Mouse (Mus musculus): ENCODE data around the gene Ephb1. TPM values are rescaled to one million over a fixed set of nuclear protein-coding genes. Genes with fewer than 3 reads are reported as not detected.

Ephb1 gene
- polyA plus RNA-seq, 1 experiment = not detected

DNA sequence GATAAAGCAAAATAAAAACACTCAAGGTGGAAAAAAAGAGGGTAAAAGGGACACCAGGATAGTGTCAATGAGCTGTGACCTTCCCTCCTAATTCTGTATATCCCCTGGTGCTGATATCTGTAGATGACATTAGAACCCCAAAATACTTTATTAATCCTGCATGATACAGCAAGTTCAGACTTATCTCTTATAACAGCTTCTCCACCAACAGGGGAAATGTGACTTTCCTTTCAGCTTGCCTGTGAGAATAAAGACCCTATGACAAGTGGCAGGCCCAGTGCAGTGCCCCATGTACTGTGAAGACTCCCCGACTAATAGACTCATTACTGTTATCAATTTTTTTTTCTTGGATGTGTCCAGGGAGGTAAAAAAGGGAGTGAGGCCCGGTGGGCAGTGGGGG, 367.6 kb downstream of the Ephb1 start:
- Histone ChIP-seq H3K4me1 (ENCODE audit: control insufficient read depth, insufficient read depth, low read length) (0 out of 2 replicates have a peak, but pooled peaks cover 2% of the 10 kb centered on the region), H3K27ac (ENCODE audit: insufficient read depth, low read depth, low read length) (no peak overlapping the region), H3K4me3 (ENCODE audit: insufficient read depth, low read depth, low read length) (no peak overlapping the region)
- no peak for TF ChIP-seq CTCF (IDR thresholded peaks at IDR 0.05; ENCODE audit: insufficient read depth, low read depth, low read length)
- no peak for TF ChIP-seq POLR2A (IDR thresholded peaks at IDR 0.05; ENCODE audit: insufficient read depth, low read depth, low read length)
- WGBS = 95% methylated on average over 2 of the region's 2 CpGs

DNA sequence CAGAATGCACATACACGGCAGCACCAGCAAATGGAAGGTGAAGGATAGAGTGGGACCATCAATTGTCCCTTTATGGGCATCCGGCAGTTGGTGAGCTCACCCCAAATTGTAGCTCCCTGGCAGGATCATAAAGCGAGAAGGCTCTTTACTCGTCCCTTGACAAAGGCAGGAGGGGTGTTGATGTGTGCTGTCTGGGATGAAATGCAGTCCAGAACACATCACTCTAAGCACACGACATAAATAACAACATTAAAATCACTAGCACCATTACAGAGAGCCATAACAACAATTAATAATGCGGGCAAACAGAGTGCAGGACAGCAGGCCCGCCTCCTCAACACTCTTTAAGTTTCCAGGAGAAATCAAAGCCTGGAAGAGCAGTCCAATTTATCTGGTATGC, 372.1 kb downstream of the Ephb1 start:
- Histone ChIP-seq H3K27ac (ENCODE audit: insufficient read depth, low read depth, low read length) (no peak overlapping the region), H3K4me3 (ENCODE audit: insufficient read depth, low read depth, low read length) (no peak overlapping the region), H3K4me1 (ENCODE audit: control insufficient read depth, insufficient read depth, low read length) (no peaks in the 10 kb centered on the region)
- TF ChIP-seq POLR2A (IDR thresholded peaks at IDR 0.05; ENCODE audit: insufficient read depth, low read depth, low read length) = no peak
- TF ChIP-seq CTCF (IDR thresholded peaks at IDR 0.05; ENCODE audit: insufficient read depth, low read depth, low read length) = no peak
- WGBS = 90% methylated on average over 7 of the region's 7 CpGs

DNA sequence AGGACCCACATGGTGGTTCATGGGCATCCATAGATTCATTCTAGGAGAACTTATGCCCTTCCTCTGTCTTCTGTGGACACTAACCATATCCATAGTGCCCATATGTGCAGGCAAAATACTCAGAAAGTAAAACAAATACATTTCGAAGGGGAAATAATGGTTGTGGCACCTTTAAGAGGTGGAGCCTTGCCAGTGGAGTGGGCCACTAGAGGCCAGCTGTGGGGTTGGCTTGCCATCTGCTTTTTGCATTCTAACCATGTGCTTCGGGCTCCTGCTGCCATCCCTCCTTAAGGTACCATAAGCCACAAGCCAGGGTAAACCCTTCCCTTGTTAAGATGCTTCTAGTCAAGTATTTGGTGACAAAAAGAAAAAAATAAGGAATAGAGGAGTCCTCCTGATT, 373.3 kb downstream of the Ephb1 start:
- 92% methylated on average over 2 of the region's 2 CpGs for WGBS
- H3K27ac ChIP-seq (ENCODE audit: insufficient read depth, low read depth, low read length) = no peak overlapping the region
- TF ChIP-seq CTCF (IDR thresholded peaks at IDR 0.05; ENCODE audit: insufficient read depth, low read depth, low read length) = no peak
- TF ChIP-seq POLR2A (IDR thresholded peaks at IDR 0.05; ENCODE audit: insufficient read depth, low read depth, low read length) = no peak
- no peak overlapping the region for H3K4me3 ChIP-seq (ENCODE audit: insufficient read depth, low read depth, low read length)
- H3K4me1 ChIP-seq (ENCODE audit: control insufficient read depth, insufficient read depth, low read length) = no peaks in the 10 kb centered on the region

DNA sequence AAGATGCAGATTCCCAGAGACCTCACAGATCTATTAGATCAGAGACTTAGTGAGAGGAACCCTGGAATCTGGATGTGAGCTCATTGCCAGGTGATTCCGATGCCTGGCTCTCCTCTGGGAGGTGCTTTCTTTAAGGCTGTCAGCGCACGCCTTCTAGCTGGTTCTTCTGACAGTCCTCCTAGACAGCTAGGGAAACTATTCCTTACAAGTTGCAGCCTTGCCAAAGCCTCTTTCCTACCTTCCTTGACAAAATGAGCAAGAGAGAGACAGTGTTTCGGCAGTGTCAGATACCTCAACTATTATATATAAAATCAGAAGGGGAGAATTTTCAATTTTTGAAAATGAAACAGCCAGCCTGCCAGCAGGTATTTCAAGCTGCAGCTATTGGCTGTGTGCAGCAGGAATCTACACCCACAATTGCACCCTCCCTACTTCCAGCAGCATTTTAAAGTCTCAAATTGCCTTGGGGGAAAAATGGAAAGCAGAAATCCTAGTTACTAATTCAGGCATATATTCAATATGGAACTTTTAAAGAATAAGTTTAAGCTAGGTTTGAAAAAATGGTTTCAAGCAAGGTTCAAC, 377.5 kb downstream of the Ephb1 start:
- WGBS = 93% methylated on average over 4 of the region's 4 CpGs
- Histone ChIP-seq H3K4me3 (ENCODE audit: insufficient read depth, low read depth, low read length) (no peak overlapping the region), H3K4me1 (ENCODE audit: control insufficient read depth, insufficient read depth, low read length) (0 out of 2 replicates have a peak, but pooled peaks cover 2% of the 10 kb centered on the region), H3K27ac (ENCODE audit: insufficient read depth, low read depth, low read length) (no peak overlapping the region)
- TF ChIP-seq POLR2A (IDR thresholded peaks at IDR 0.05; ENCODE audit: insufficient read depth, low read depth, low read length) (no peak), CTCF (IDR thresholded peaks at IDR 0.05; ENCODE audit: insufficient read depth, low read depth, low read length) (no peak)

DNA sequence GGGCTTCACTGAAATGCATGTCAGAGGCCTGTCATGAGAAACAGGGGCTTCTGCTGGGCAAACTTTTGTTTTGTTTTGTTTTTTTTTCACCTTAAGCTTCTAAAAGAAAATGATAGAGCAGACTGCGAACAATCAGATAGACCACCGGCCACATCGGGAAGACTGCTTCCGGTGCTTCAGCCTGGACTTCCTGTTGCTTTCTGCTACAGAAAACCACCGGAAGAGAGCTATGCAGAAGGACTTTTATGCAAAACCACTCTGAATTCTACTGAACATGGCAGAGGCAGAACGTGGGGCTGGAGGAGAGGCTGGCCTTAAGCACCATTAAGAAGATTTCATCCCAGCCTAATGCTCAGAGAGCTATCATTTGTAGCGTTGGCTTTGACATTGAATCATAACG, 382.2 kb downstream of the Ephb1 start:
- Histone ChIP-seq H3K4me1 (ENCODE audit: control insufficient read depth, insufficient read depth, low read length) (0 out of 2 replicates have a peak, but pooled peaks cover 2% of the 10 kb centered on the region), H3K4me3 (ENCODE audit: insufficient read depth, low read depth, low read length) (no peak overlapping the region), H3K27ac (ENCODE audit: insufficient read depth, low read depth, low read length) (no peak overlapping the region)
- 77% methylated on average over 8 of the region's 8 CpGs for WGBS
- TF ChIP-seq POLR2A (IDR thresholded peaks at IDR 0.05; ENCODE audit: insufficient read depth, low read depth, low read length) (no peak), CTCF (IDR thresholded peaks at IDR 0.05; ENCODE audit: insufficient read depth, low read depth, low read length) (no peak)

DNA sequence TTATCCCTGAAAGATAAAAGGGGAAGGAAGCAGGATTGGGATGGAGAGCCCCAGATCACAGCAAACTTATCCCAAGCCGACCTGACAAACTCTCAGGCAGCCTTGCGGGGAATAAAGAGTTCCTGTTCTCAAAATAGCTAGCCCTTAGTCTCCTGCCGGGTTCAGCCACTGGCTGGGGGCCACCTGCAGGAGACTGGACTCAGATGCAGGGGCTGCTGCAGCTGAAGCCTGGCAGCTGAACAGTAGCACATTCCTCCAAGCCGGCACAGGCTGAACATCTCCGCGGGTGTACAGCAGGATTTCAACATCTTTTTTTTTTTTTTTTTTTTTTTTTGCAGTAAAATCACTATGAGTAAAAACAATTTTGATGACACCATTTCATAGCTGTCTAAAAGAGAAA, 382.7 kb downstream of the Ephb1 start:
- TF ChIP-seq POLR2A (IDR thresholded peaks at IDR 0.05; ENCODE audit: insufficient read depth, low read depth, low read length) (no peak), CTCF (IDR thresholded peaks at IDR 0.05; ENCODE audit: insufficient read depth, low read depth, low read length) (no peak)
- WGBS = 46% methylated on average over 6 of the region's 6 CpGs
- Histone ChIP-seq H3K4me1 (ENCODE audit: control insufficient read depth, insufficient read depth, low read length) (0 out of 2 replicates have a peak, but pooled peaks cover 2% of the 10 kb centered on the region), H3K4me3 (ENCODE audit: insufficient read depth, low read depth, low read length) (no peak overlapping the region), H3K27ac (ENCODE audit: insufficient read depth, low read depth, low read length) (no peak overlapping the region)

DNA sequence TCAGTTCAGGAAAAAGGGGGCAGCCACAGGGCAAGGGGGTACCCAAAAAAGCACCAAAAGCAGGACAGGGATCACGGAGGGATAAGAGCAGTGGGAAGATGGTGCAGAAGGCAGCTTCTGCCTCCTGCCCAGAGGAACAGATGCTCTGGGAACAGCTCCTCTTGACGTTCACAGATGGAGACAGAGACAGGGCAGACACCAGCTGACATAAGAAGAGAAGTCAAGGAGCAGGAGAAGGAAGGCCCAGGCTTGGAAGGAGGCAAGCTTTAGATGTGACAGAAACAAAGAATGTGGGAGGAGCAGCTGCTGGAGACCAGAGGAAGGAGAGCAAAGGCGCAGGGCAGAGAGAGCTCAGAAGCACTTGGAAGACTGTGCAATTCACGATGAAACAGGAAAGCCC, 398.3 kb downstream of the Ephb1 start:
- TF ChIP-seq POLR2A (IDR thresholded peaks at IDR 0.05; ENCODE audit: insufficient read depth, low read depth, low read length) (no peak), CTCF (IDR thresholded peaks at IDR 0.05; ENCODE audit: insufficient read depth, low read depth, low read length) (no peak)
- H3K4me1 ChIP-seq (ENCODE audit: control insufficient read depth, insufficient read depth, low read length) = peaks cover 7% of the 10 kb centered on the region; the same call in 1 of the 2 replicates
- WGBS = 45% methylated on average over 4 of the region's 4 CpGs
- H3K27ac ChIP-seq (ENCODE audit: insufficient read depth, low read depth, low read length) = no peak overlapping the region
- no peak overlapping the region for H3K4me3 ChIP-seq (ENCODE audit: insufficient read depth, low read depth, low read length)

DNA sequence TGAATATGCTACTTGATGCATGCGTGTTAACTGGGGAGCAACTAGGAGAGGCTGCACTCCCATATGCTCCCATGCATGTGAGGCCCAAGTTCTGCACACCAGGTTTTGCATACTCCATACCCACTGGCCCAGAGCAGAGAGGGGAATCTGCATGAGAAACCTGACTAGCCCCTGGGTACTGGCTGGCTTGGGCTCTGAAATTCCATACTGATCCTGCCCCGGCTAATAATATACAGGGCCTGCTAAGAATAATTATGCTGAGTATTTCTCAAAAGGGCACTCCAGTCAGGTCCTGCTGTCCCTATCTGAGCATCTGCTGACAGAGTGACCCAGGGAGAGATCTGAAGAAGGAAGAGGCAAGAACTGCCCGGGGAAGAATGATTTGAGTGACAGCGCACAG, 400.0 kb downstream of the Ephb1 start:
- 89% methylated on average over 4 of the region's 4 CpGs for WGBS
- H3K4me3 ChIP-seq (ENCODE audit: insufficient read depth, low read depth, low read length) = no peak overlapping the region
- H3K27ac ChIP-seq (ENCODE audit: insufficient read depth, low read depth, low read length) = no peak overlapping the region
- H3K4me1 ChIP-seq (ENCODE audit: control insufficient read depth, insufficient read depth, low read length) = peaks cover 7% of the 10 kb centered on the region; the same call in 1 of the 2 replicates
- TF ChIP-seq POLR2A (IDR thresholded peaks at IDR 0.05; ENCODE audit: insufficient read depth, low read depth, low read length) = no peak
- TF ChIP-seq CTCF (IDR thresholded peaks at IDR 0.05; ENCODE audit: insufficient read depth, low read depth, low read length) = no peak

DNA sequence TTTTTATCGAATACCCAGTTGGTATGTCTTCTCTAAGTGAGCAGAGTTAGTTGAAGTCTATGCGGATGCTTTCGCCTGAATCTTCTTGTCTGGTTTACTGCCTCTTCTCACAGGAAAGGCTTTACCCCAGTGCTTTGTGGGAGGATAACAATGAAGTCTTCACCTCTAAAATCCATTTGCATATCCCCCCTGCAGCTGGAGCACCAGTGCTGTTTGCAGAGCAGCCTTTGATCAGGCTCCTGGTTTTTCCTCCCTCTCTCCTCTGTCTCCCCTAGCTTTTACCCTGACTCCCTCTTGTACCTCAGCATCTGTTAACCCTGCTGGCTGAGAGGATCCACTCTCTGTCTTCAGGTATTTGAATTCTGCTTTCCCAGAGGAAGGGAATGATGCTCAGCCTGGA, 404.4 kb downstream of the Ephb1 start:
- peaks cover 2% of the 10 kb centered on the region; the same call in 1 of the 2 replicates for H3K4me1 ChIP-seq (ENCODE audit: control insufficient read depth, insufficient read depth, low read length)
- no peak overlapping the region for H3K27ac ChIP-seq (ENCODE audit: insufficient read depth, low read depth, low read length)
- H3K4me3 ChIP-seq (ENCODE audit: insufficient read depth, low read depth, low read length) = no peak overlapping the region
- 40% methylated on average over 3 of the region's 3 CpGs for WGBS
- TF ChIP-seq CTCF (IDR thresholded peaks at IDR 0.05; ENCODE audit: insufficient read depth, low read depth, low read length) = no peak
- no peak for TF ChIP-seq POLR2A (IDR thresholded peaks at IDR 0.05; ENCODE audit: insufficient read depth, low read depth, low read length)

All from olfactory bulb, adult 2 months (tissue).